Mouse (Mus musculus): Measurements from ENCODE around the gene Thap4. TPM values are rescaled to one million over a fixed set of nuclear protein-coding genes. Genes with fewer than 3 reads are reported as not detected.

Thap4 gene
- polyA plus RNA-seq, 1 experiment from 2014 or later, result 64.8 TPM

DNA sequence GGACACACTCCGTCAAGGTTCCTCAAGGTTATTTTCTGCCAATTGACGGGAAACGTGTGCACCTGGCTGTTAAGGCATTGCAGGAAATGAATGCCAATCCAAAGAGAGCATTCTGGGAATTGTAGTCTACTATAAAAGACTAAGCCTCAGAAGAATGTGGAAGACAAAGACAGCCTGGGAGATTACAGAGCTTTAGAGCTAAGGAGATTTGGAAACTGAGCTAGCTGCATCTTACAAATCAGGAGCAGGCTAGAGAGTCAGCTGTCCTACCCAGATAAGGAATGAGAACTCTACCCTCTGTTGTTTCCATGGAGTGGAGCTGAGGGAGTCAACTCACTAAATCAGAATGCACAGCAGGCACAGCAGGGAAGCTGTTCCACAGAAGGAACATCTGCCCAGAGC is 22.8 kb downstream of the Thap4 start:
- 30% methylated on average over 3 of the region's 3 CpGs for WGBS
- Histone ChIP-seq H3K27me3 (ENCODE audit: control insufficient read depth, insufficient read depth, low read length) (no peaks in the 10 kb centered on the region), H3K9me3 (ENCODE audit: control insufficient read depth, low read length) (no peaks in the 10 kb centered on the region), H3K36me3 (ENCODE audit: control insufficient read depth, insufficient read depth, low read length) (no peaks in the 10 kb centered on the region), H3K9ac (ENCODE audit: low read depth, low read length) (no peak overlapping the region), H3K27ac (ENCODE audit: low read depth, low read length) (no peak overlapping the region), H3K4me3 (ENCODE audit: low read length) (no peak overlapping the region), H3K4me1 (ENCODE audit: control insufficient read depth, insufficient read depth, low read length) (no peaks in the 10 kb centered on the region), H3K4me2 (replicated peaks; ENCODE audit: low read depth, low read length) (no peak overlapping the region)
- no peak for ATAC-seq (ENCODE audit: low FRiP score, low TSS enrichment)

DNA sequence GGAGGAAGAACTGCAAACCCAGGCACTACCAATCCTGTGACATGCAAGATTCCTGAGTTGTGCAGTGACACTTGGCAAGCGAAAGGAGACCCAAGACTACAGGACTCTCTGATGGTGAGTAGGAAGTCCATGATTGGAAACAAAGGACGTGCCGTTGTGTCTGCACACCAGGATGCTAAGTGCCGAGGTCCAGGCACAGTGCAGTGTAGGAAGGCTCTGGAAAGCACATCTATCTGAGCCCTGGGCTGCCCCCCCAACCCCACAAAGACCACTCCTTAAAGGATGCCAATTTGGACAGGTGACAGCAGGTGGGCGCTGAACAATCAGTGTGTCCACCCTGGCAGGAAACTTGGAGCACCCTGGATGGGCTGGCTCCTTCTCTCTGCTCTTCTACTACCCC is 23.6 kb downstream of the Thap4 start:
- no peaks in the 10 kb centered on the region for H3K27me3 ChIP-seq (ENCODE audit: control insufficient read depth, insufficient read depth, low read length)
- no peaks in the 10 kb centered on the region for H3K9me3 ChIP-seq (ENCODE audit: control insufficient read depth, low read length)
- WGBS, result 89% methylated on average over 5 of the region's 5 CpGs
- no peaks in the 10 kb centered on the region for H3K36me3 ChIP-seq (ENCODE audit: control insufficient read depth, insufficient read depth, low read length)
- no peak overlapping the region for H3K4me2 ChIP-seq (replicated peaks; ENCODE audit: low read depth, low read length)
- no peak overlapping the region for H3K4me3 ChIP-seq (ENCODE audit: low read length)
- ATAC-seq (ENCODE audit: low FRiP score, low TSS enrichment), result no peak
- no peak overlapping the region for H3K27ac ChIP-seq (ENCODE audit: low read depth, low read length)
- H3K9ac ChIP-seq (ENCODE audit: low read depth, low read length), result no peak overlapping the region
- no peaks in the 10 kb centered on the region for H3K4me1 ChIP-seq (ENCODE audit: control insufficient read depth, insufficient read depth, low read length)

DNA sequence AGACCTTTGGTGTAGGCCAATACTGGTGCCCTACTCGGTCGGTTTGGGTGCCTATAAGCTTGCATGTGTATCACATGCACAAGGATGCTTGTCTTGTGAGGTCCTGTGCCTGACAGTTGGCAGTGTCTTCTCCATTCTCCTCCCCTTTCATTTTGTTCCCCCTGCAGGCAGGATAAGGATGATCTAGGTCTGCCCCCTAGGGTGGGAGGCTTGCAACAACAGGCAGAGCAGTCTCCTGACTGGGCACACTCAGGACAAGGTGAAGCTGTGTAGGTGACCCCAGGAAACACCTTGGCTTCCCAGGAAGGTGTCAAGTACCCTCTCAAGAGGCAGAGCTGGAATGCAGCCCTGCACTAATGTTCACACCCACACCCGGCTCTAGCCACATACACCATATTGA is 27.7 kb downstream of the Thap4 start:
- no peaks in the 10 kb centered on the region for H3K4me1 ChIP-seq (ENCODE audit: control insufficient read depth, insufficient read depth, low read length)
- no peak overlapping the region for H3K4me3 ChIP-seq (ENCODE audit: low read length)
- 57% methylated on average over 3 of the region's 3 CpGs for WGBS
- peaks cover 19% of the 10 kb centered on the region; the same call in 1 of the 2 replicates for H3K36me3 ChIP-seq (ENCODE audit: control insufficient read depth, insufficient read depth, low read length)
- no peaks in the 10 kb centered on the region for H3K27me3 ChIP-seq (ENCODE audit: control insufficient read depth, insufficient read depth, low read length)
- H3K9me3 ChIP-seq (ENCODE audit: control insufficient read depth, low read length), result no peaks in the 10 kb centered on the region
- peak; percentile 78 for ATAC-seq (ENCODE audit: low FRiP score, low TSS enrichment)
- H3K9ac ChIP-seq (ENCODE audit: low read depth, low read length), result no peak overlapping the region
- no peak overlapping the region for H3K27ac ChIP-seq (ENCODE audit: low read depth, low read length)
- no peak overlapping the region for H3K4me2 ChIP-seq (replicated peaks; ENCODE audit: low read depth, low read length)

GRCm38 (mm10) chr1:93726116-93726515 is 28.5 kb downstream of the Thap4 start:
- Histone ChIP-seq H3K27ac (ENCODE audit: low read depth, low read length) (no peak overlapping the region), H3K27me3 (ENCODE audit: control insufficient read depth, insufficient read depth, low read length) (no peaks in the 10 kb centered on the region), H3K4me3 (ENCODE audit: low read length) (no peak overlapping the region), H3K4me1 (ENCODE audit: control insufficient read depth, insufficient read depth, low read length) (no peaks in the 10 kb centered on the region), H3K9ac (ENCODE audit: low read depth, low read length) (no peak overlapping the region), H3K36me3 (ENCODE audit: control insufficient read depth, insufficient read depth, low read length) (peaks cover 19% of the 10 kb centered on the region; the same call in 1 of the 2 replicates), H3K4me2 (replicated peaks; ENCODE audit: low read depth, low read length) (no peak overlapping the region), H3K9me3 (ENCODE audit: control insufficient read depth, low read length) (no peaks in the 10 kb centered on the region)
- 84% methylated on average over 3 of the region's 3 CpGs for WGBS
- no peak for ATAC-seq (ENCODE audit: low FRiP score, low TSS enrichment)

GRCm38 (mm10) chr1:93725665-93726064 is 29.0 kb downstream of the Thap4 start:
- 81% methylated on average over 5 of the region's 5 CpGs for WGBS

GRCm38 (mm10) chr1:93724623-93725022 is 30.0 kb downstream of the Thap4 start:
- Histone ChIP-seq H3K9me3 (ENCODE audit: control insufficient read depth, low read length) (no peaks in the 10 kb centered on the region), H3K4me1 (ENCODE audit: control insufficient read depth, insufficient read depth, low read length) (no peaks in the 10 kb centered on the region), H3K27me3 (ENCODE audit: control insufficient read depth, insufficient read depth, low read length) (no peaks in the 10 kb centered on the region), H3K27ac (ENCODE audit: low read depth, low read length) (no peak overlapping the region), H3K36me3 (ENCODE audit: control insufficient read depth, insufficient read depth, low read length) (peaks cover 19% of the 10 kb centered on the region; the same call in 1 of the 2 replicates), H3K9ac (ENCODE audit: low read depth, low read length) (no peak overlapping the region), H3K4me2 (replicated peaks; ENCODE audit: low read depth, low read length) (no peak overlapping the region), H3K4me3 (ENCODE audit: low read length) (no peak overlapping the region)
- WGBS, result 91% methylated on average over 3 of the region's 3 CpGs
- ATAC-seq (ENCODE audit: low FRiP score, low TSS enrichment), result no peak

More at GRCm38 (mm10) chr1:93725665-93726064, 29.0 kb downstream of the Thap4 start:
- H3K9ac ChIP-seq (ENCODE audit: low read depth, low read length), result no peak overlapping the region
- H3K36me3 ChIP-seq (ENCODE audit: control insufficient read depth, insufficient read depth, low read length), result peaks cover 19% of the 10 kb centered on the region; the same call in 1 of the 2 replicates
- H3K9me3 ChIP-seq (ENCODE audit: control insufficient read depth, low read length), result no peaks in the 10 kb centered on the region
- no peak overlapping the region for H3K4me2 ChIP-seq (replicated peaks; ENCODE audit: low read depth, low read length)
- no peaks in the 10 kb centered on the region for H3K27me3 ChIP-seq (ENCODE audit: control insufficient read depth, insufficient read depth, low read length)
- no peak overlapping the region for H3K4me3 ChIP-seq (ENCODE audit: low read length)
- ATAC-seq (ENCODE audit: low FRiP score, low TSS enrichment), result no peak
- no peaks in the 10 kb centered on the region for H3K4me1 ChIP-seq (ENCODE audit: control insufficient read depth, insufficient read depth, low read length)
- no peak overlapping the region for H3K27ac ChIP-seq (ENCODE audit: low read depth, low read length)

DNA sequence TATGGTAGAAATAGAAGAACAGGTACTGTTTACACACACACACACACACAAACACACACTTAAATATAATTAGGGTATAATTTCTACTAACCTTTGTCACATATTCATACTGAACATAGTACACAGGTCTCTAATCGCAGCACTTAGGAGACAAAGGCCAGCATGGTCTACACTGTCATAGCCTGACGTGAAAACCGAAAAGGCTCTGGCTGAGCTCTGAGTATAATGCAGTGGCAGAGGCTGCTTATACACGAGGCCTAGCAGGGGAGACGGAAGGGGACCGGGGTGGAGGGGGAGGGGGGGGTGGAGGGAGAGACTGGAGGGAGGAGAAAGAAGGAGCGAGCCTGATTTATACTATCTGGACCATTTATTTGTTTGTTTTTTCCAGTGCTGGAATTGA is 33.1 kb downstream of the Thap4 start:
- no peaks in the 10 kb centered on the region for H3K4me1 ChIP-seq (ENCODE audit: control insufficient read depth, insufficient read depth, low read length)
- peaks cover 21% of the 10 kb centered on the region; the same call in 1 of the 2 replicates for H3K36me3 ChIP-seq (ENCODE audit: control insufficient read depth, insufficient read depth, low read length)
- no peak overlapping the region for H3K9ac ChIP-seq (ENCODE audit: low read depth, low read length)
- no peaks in the 10 kb centered on the region for H3K9me3 ChIP-seq (ENCODE audit: control insufficient read depth, low read length)
- no peak overlapping the region for H3K4me3 ChIP-seq (ENCODE audit: low read length)
- H3K27me3 ChIP-seq (ENCODE audit: control insufficient read depth, insufficient read depth, low read length), result no peaks in the 10 kb centered on the region
- WGBS, result 80% methylated on average over 7 of the region's 7 CpGs
- no peak overlapping the region for H3K4me2 ChIP-seq (replicated peaks; ENCODE audit: low read depth, low read length)
- no peak for ATAC-seq (ENCODE audit: low FRiP score, low TSS enrichment)
- no peak overlapping the region for H3K27ac ChIP-seq (ENCODE audit: low read depth, low read length)

GRCm38 (mm10) chr1:93716166-93716565 is 38.5 kb downstream of the Thap4 start:
- no peak overlapping the region for H3K4me2 ChIP-seq (replicated peaks; ENCODE audit: low read depth, low read length)

DNA sequence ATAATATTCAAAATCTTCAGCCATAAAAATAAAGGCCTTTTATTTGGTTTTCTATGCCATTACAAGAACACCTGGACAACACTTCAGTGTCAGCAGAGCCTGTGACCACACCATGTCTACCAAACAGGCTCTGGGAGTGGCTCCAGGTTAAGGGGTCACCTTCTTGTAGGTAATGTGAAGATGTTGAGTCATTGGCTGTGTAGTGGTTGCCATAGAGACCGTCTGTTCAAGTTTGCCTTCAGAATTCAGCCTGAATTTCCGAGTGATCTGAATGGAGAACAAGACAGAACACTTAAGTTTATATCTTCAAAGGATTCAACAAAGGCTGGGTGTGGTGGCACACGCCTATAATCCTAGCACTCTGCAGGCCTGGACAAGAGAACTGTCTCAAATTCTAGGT is 49.3 kb downstream of the Thap4 start:
- 81% methylated on average over 3 of the region's 3 CpGs for WGBS
- H3K36me3 ChIP-seq (ENCODE audit: control insufficient read depth, insufficient read depth, low read length), result peaks cover 28% of the 10 kb centered on the region
- H3K27me3 ChIP-seq (ENCODE audit: control insufficient read depth, insufficient read depth, low read length), result no peaks in the 10 kb centered on the region
- no peak overlapping the region for H3K4me3 ChIP-seq (ENCODE audit: low read length)
- H3K9me3 ChIP-seq (ENCODE audit: control insufficient read depth, low read length), result no peaks in the 10 kb centered on the region
- ATAC-seq (ENCODE audit: low FRiP score, low TSS enrichment), result no peak
- no peaks in the 10 kb centered on the region for H3K4me1 ChIP-seq (ENCODE audit: control insufficient read depth, insufficient read depth, low read length)
- H3K27ac ChIP-seq (ENCODE audit: low read depth, low read length), result no peak overlapping the region
- H3K4me2 ChIP-seq (replicated peaks; ENCODE audit: low read depth, low read length), result no peak overlapping the region
- no peak overlapping the region for H3K9ac ChIP-seq (ENCODE audit: low read depth, low read length)

More at GRCm38 (mm10) chr1:93716166-93716565, 38.5 kb downstream of the Thap4 start:
- peaks cover 17% of the 10 kb centered on the region; the same call in 1 of the 2 replicates for H3K36me3 ChIP-seq (ENCODE audit: control insufficient read depth, insufficient read depth, low read length)
- no peak for ATAC-seq (ENCODE audit: low FRiP score, low TSS enrichment)
- H3K27ac ChIP-seq (ENCODE audit: low read depth, low read length), result no peak overlapping the region
- no peak overlapping the region for H3K4me3 ChIP-seq (ENCODE audit: low read length)
- no peaks in the 10 kb centered on the region for H3K4me1 ChIP-seq (ENCODE audit: control insufficient read depth, insufficient read depth, low read length)
- 93% methylated on average over 2 of the region's 2 CpGs for WGBS
- H3K9me3 ChIP-seq (ENCODE audit: control insufficient read depth, low read length), result no peaks in the 10 kb centered on the region
- H3K27me3 ChIP-seq (ENCODE audit: control insufficient read depth, insufficient read depth, low read length), result no peaks in the 10 kb centered on the region
- H3K9ac ChIP-seq (ENCODE audit: low read depth, low read length), result no peak overlapping the region
